Mouse (Mus musculus) stomach, embryonic 16.5 days (tissue): ENCODE measurements around the gene Cyp4x1. TPM values are rescaled to one million over a fixed set of nuclear protein-coding genes. Genes with fewer than 3 reads are reported as not detected.
A peak's percentile ranks its signal among the peaks of the same experiment; 100 is the strongest.

Source experiments
- ATAC-seq: fragments of 200-750 bp; cut with Nextera tagmentation; 2 replicates; pipeline ENCODE4 v1.8.0; 2017; ENCODE audit warnings: moderate number of reproducible peaks, moderate TSS enrichment; ENCODE audit not compliant: insufficient read depth, low FRiP score
- H3K27ac ChIP-seq: fragments of 300-500 bp; sonication (generic); 2 replicates; pipeline ENCODE4 v1.5.1; 2014; ENCODE audit warnings: low read length
- H3K27me3 ChIP-seq: fragments of 300-500 bp; sonication (generic); 2 replicates; pipeline ENCODE4 v1.6.1; 2014; ENCODE audit warnings: low read length, control low read depth, mixed read lengths; ENCODE audit not compliant: control insufficient read depth, insufficient read depth
- H3K36me3 ChIP-seq: fragments of 300-500 bp; sonication (generic); 2 replicates; pipeline ENCODE4 v1.6.1; 2014; ENCODE audit warnings: low read length; ENCODE audit not compliant: control insufficient read depth, insufficient read depth
- H3K4me1 ChIP-seq: fragments of 300-500 bp; sonication (generic); 2 replicates; pipeline ENCODE4 v1.6.1; 2014; ENCODE audit warnings: low read length, control low read depth, mixed read lengths; ENCODE audit not compliant: control insufficient read depth, insufficient read depth
- H3K4me2 ChIP-seq: fragments of 300-500 bp; sonication (generic); 2 replicates; pipeline ENCODE4 v1.6.1; 2014; ENCODE audit warnings: low read depth, low read length, mixed read lengths
- H3K4me3 ChIP-seq: fragments of 300-500 bp; sonication (generic); replicated peaks from 2 replicates; pipeline ENCODE4 v1.5.1; 2014; ENCODE audit warnings: mild to moderate bottlenecking, low read length
- H3K9ac ChIP-seq: fragments of 300-500 bp; sonication (generic); 2 replicates; pipeline ENCODE4 v1.6.1; 2014; ENCODE audit warnings: low read length
- H3K9me3 ChIP-seq: fragments of 300-500 bp; sonication (generic); replicated peaks from 2 replicates; pipeline ENCODE4 v1.6.1; 2016; ENCODE audit warnings: low read length, control low read depth; ENCODE audit not compliant: control insufficient read depth
- WGBS: fragments of 180-500 bp; shearing (Covaris S2); extraction: QIAGEN DNeasy Blood & Tissue Kit; methylation state at CpG from one replicate; pipeline ENCODE4 v1.1.7; 2014; 5-methylcytosine and 5-hydroxymethylcytosine counted together
- polyA plus RNA-seq: library from polyadenylated mRNA; unstranded; fragments of >200 nt; fragmentation: Nextera tagmentation; extraction: Ambion mirVana; gene quantifications from 2 replicates; pipeline ENCODE4 v1.2.1, GENCODE M21; 2015

Cyp4x1 gene
- polyA plus RNA-seq, 1 experiment from 2014 or later = 0.61 TPM

DNA sequence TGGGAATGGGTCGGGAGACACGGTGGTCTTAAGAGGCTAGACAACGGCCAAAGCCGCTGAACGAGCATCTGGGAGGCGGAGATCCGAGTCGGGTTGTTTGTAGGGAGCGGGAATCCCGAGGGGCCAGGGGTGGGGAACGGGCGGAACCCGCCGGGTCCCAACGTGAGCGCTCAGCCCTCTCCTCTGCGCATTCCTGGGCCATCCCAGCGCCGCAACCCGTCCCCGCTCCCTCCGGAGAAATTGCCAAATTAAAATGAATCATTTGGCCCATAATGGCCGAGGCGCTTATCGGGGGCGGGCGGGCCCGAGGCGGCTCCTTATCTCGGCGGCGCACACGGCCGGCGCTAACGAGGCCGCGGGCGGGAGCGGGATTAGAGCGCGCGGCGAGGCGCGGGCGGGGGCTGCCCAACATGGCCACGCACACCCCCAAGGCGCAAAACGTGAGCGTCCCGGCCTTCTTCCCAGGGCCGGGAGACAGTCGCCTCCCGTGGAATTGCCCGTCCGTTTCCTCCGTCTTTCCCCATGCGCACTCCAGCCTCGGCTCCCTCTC lies 77.6 kb downstream of the Cyp4x1 start, which contains the start of gene Tal1:
Tal1 (plus strand) TSS at position 56 of the 550 bp plus-strand sequence.
- Histone ChIP-seq H3K36me3 (no peaks in the 10 kb centered on the region), H3K4me3 (peak within 1 kb of the TSS; percentile 47), H3K4me1 (peaks cover 19% of the 10 kb centered on the region), H3K27ac (peak within 1 kb of the TSS; percentile 41), H3K9ac (peak within 1 kb of the TSS; percentile 66), H3K4me2 (peak within 1 kb of the TSS; percentile 64), H3K27me3 (peaks cover 88% of the 10 kb centered on the region), H3K9me3 (no peaks in the 10 kb centered on the region)
- WGBS = under 1% methylated on average over 59 of the region's 60 CpGs
- ATAC-seq = peak; percentile 56

Other genes with a start within 250 kb of the Cyp4x1 start
- not detected in 2 replicates for gene Foxd2, start 225.4 kb downstream of the Cyp4x1 start, polyA plus RNA-seq
- gene Foxe3, start 208.3 kb downstream of the Cyp4x1 start, polyA plus RNA-seq = not detected in 2 replicates
- gene Cmpk1, start 147.0 kb downstream of the Cyp4x1 start, polyA plus RNA-seq = 121 and 123 TPM in 2 replicates
- 9.4 and 10.2 TPM in 2 replicates for gene Stil, start 134.1 kb downstream of the Cyp4x1 start, polyA plus RNA-seq
- gene Tal1, start 77.9 kb downstream of the Cyp4x1 start, polyA plus RNA-seq = 0.59 and 1.1 TPM in 2 replicates
- gene Pdzk1ip1, start 45.6 kb downstream of the Cyp4x1 start, polyA plus RNA-seq = 130 and 180 TPM in 2 replicates
- gene Cyp4a29, start 107.8 kb upstream of the Cyp4x1 start, polyA plus RNA-seq = not detected in 2 replicates
- gene Cyp4a12a, start 164.8 kb upstream of the Cyp4x1 start, polyA plus RNA-seq = not detected in 2 replicates